Mouse (Mus musculus) forebrain, embryonic 13.5 days (tissue): ENCODE data around the gene Clip2. TPM values are rescaled to one million over a fixed set of nuclear protein-coding genes. Genes with fewer than 3 reads are reported as not detected.

ENCODE experiments used
- ATAC-seq: fragments of 200-750 bp; cut with Nextera tagmentation; 2 replicates; pipeline ENCODE4 v1.8.0; 2017
- H3K27ac ChIP-seq: fragments of 300-500 bp; sonication (generic); 2 replicates; pipeline ENCODE4 v1.5.1; 2015; ENCODE audit warnings: inconsistent platforms, mild to moderate bottlenecking, moderate library complexity
- H3K27me3 ChIP-seq: fragments of 300-500 bp; sonication (generic); 2 replicates; pipeline ENCODE4 v1.6.1; 2015; ENCODE audit warnings: mild to moderate bottlenecking, inconsistent platforms
- H3K36me3 ChIP-seq: fragments of 300-500 bp; sonication (generic); 2 replicates; pipeline ENCODE4 v1.6.1; 2015; ENCODE audit warnings: mild to moderate bottlenecking, inconsistent platforms; ENCODE audit not compliant: poor library complexity, severe bottlenecking
- H3K4me1 ChIP-seq: fragments of 300-500 bp; sonication (generic); 2 replicates; pipeline ENCODE4 v1.6.1; 2015; ENCODE audit warnings: inconsistent platforms
- H3K4me2 ChIP-seq: fragments of 300-500 bp; sonication (generic); 2 replicates; pipeline ENCODE4 v1.6.1; 2015; ENCODE audit warnings: inconsistent platforms, mild to moderate bottlenecking, moderate library complexity
- H3K4me3 ChIP-seq: fragments of 300-500 bp; sonication (generic); 2 replicates; pipeline ENCODE4 v1.5.1; 2015; ENCODE audit warnings: mild to moderate bottlenecking, inconsistent platforms
- H3K9ac ChIP-seq: fragments of 300-500 bp; sonication (generic); 2 replicates; pipeline ENCODE4 v1.6.1; 2015; ENCODE audit warnings: mild to moderate bottlenecking, inconsistent platforms
- H3K9me3 ChIP-seq: fragments of 300-500 bp; sonication (generic); replicated peaks from 2 replicates; pipeline ENCODE4 v1.6.1; 2016; ENCODE audit warnings: inconsistent platforms
- WGBS: fragments of 180-500 bp; shearing (Covaris S2); methylation state at CpG from one replicate; pipeline ENCODE4 v1.1.7; 2015; 5-methylcytosine and 5-hydroxymethylcytosine counted together
- polyA plus RNA-seq: library from polyadenylated mRNA; unstranded; fragments of >200 nt; fragmentation: Nextera tagmentation; extraction: Ambion mirVana; gene quantifications from 2 replicates; pipeline ENCODE4 v1.2.1, GENCODE M21; 2015

Clip2 gene
- polyA plus RNA-seq, 1 experiment from 2014 or later = 9.4 TPM

DNA sequence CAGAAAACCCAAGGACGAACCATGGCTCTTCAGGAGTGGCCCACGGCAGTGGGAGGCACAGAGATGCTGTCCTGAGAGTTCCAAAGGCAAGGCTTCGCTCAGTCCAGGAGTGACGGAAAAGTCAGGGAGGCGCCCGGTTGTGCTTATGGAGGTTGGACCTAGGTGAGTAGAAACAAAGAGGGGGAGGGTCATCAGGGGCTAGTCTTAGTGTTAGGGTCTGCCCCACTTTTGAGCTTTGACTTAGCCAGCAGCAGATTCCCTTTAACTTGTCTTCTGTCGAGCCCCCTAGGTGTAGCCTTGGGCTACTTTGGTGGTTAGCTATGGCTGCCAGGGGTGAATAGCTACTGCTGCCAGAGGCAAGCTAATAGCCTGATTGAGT is 7.8 kb upstream of the Clip2 start, which contains the start of gene Syna:
Gene Syna (minus strand): TSS at position 101 of the 379 bp plus-strand sequence.
- no peak for ATAC-seq
- WGBS = 90% methylated on average over 7 of the region's 7 CpGs

DNA sequence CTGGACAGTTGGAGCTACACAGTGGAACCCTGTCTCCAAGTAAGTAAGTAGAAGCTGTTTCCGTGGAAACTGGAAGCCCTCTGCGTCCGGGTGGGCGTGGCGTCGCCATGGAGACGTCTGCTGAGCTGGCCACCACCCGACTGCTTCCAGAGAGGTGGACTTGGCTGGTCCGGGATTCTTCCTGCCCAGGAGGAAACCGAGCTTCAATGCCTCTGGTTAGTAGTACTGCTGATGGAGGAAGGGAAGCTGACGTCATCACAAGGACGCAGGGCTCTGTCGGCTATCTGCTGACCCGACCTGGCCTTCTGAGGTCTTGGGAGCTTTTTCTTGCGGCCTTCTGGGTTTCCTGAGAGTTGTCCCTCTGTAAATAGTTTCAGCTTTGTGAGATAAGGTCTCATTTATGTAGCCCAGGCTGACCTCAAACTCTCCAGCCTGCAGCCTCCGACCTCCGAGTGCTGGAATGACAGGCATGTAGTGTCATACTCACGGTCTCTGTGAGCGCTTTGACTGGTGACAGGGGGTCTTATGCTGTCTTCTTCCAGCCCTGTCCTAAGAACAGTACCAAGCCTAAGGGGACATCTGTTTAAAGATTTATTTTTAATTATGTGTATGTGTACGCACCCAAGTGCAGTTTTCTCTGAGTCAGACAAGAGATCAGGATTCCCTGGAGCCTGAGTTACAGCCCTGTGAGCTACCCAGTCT is 3.4 kb upstream of the Clip2 start:
- Histone ChIP-seq H3K9me3 (no peaks in the 10 kb centered on the region), H3K4me2 (peak overlapping the region; percentile 52), H3K27ac (no peak overlapping the region; the same call in 1 of the 2 replicates), H3K4me1 (peaks cover 31% of the 10 kb centered on the region), H3K4me3 (no peak overlapping the region; the same call in 1 of the 2 replicates), H3K27me3 (no peaks in the 10 kb centered on the region), H3K9ac (peak overlapping the region; percentile 37; the same call in 1 of the 2 replicates), H3K36me3 (no peaks in the 10 kb centered on the region)
- no peak for ATAC-seq
- WGBS = 18% methylated on average over 20 of the region's 20 CpGs

More for the DNA sequence above, 7.8 kb upstream of the Clip2 start, which contains the start of gene Syna:
- Histone ChIP-seq H3K9me3 (no peaks in the 10 kb centered on the region), H3K36me3 (no peaks in the 10 kb centered on the region), H3K4me1 (peaks cover 12% of the 10 kb centered on the region), H3K27ac (no peak within 1 kb of the TSS), H3K4me3 (no peak within 1 kb of the TSS), H3K9ac (no peak within 1 kb of the TSS), H3K4me2 (no peak within 1 kb of the TSS), H3K27me3 (no peaks in the 10 kb centered on the region)

DNA sequence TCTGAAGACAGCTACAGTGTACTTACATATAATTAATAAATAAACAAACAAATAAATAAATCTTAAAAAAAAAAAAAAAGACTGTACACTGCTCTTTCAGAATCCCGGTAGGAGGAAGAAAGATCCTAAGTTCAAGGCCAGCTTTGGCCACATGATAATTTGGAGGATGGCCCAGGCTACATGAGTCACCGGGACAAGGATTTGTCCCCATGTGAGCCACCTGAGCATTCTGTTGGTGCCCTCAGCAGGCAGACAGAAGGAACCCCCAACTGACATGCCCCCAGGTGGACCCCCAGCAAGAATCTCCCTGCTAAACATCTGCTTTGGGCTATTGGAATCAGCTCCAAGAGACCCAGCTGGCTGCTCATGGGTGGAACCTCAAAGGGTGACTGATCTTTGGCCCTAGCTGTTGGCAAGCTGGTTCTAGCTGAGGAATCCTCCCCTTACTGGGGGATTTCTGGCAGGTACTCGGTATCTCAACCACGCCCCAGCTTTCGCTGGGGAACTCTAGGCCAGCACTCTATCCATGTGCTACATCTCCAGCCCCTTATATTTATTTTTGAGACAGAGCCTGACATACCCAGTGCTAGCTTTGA is 1.8 kb upstream of the Clip2 start:
- Histone ChIP-seq H3K4me3 (no peak overlapping the region), H3K9me3 (no peaks in the 10 kb centered on the region), H3K4me2 (no peak overlapping the region), H3K9ac (no peak overlapping the region), H3K36me3 (no peaks in the 10 kb centered on the region), H3K27me3 (no peaks in the 10 kb centered on the region), H3K27ac (no peak overlapping the region), H3K4me1 (peaks cover 45% of the 10 kb centered on the region)
- no peak for ATAC-seq
- 82% methylated on average over 5 of the region's 5 CpGs for WGBS

DNA sequence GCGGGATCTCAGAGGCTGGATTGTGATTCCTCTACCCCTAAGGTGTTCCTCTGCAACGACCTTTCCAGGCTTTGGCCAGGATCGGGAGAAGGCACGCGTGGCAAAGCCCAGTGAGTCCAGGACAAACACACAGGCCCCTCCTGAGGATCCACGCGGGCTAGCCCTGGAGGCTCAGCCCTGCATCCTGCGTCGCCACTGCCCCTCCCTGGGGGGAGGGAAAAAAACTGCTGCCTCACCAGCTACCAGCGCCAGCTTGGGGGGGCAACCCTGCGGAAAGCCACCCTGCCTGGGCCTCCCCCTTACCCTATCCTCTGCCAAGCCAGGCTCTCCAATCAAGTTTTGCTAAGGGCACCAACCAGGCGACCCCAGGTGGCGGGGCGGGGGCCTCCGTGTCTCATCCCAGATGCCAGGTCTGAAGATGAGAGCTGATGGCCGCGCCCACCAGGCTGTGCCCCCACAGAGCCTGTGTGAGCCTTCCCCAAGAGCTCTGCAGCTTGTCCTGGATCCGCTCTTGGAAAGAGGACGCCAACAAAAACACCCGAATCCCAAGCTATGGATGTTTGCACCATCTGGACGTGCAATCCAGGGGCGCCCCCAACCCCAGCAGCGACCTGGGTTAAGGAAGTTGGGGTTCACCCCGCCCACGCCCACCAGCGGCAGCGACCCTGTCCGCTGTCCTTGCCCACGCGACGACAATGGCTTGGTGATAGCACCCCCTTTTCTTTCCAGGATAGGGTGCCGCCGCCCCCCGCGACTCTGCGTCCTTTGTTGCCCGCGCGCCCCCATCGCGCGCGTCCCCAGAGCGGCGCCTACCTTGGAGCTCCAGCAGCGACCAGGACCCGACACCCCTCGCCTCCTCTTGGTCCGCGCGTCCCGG is 763 bp downstream of the Clip2 start:
- Histone ChIP-seq H3K4me3 (peak overlapping the region; percentile 92), H3K9ac (peak overlapping the region; percentile 94), H3K36me3 (no peaks in the 10 kb centered on the region), H3K27ac (peak overlapping the region; percentile 99), H3K9me3 (no peaks in the 10 kb centered on the region), H3K4me1 (peaks cover 68% of the 10 kb centered on the region), H3K27me3 (no peaks in the 10 kb centered on the region), H3K4me2 (peak overlapping the region; percentile 89)
- peak; percentile 25 for ATAC-seq
- WGBS = under 1% methylated on average over 49 of the region's 52 CpGs

DNA sequence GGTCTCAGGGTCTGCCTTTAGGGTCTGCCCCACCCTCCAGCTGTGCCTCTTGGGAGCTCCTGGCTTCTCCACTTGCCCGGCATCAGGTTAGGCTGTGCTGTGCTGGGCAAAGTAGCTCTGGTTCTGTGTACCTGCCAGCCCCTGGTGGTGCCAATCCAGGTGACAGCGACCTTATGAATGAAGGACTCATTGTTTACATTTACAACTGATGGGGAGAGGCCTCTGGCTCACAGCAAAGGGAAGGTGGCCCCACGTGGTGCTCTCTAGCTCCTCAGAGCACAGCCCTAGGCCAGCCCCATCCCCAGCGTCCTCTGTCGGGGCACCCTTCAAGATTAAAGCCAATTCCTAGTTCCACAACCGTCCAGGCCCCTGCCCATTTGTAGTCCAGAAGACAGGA is 1.4 kb downstream of the Clip2 start:
- H3K9ac ChIP-seq = peak overlapping the region; percentile 94
- WGBS = 13% methylated on average over 6 of the region's 6 CpGs
- ATAC-seq = no peak
- no peaks in the 10 kb centered on the region for H3K9me3 ChIP-seq
- no peaks in the 10 kb centered on the region for H3K36me3 ChIP-seq
- H3K4me2 ChIP-seq = peak overlapping the region; percentile 89
- H3K27me3 ChIP-seq = no peaks in the 10 kb centered on the region
- peak overlapping the region; percentile 99 for H3K27ac ChIP-seq
- H3K4me3 ChIP-seq = peak overlapping the region; percentile 92
- peaks cover 70% of the 10 kb centered on the region for H3K4me1 ChIP-seq

DNA sequence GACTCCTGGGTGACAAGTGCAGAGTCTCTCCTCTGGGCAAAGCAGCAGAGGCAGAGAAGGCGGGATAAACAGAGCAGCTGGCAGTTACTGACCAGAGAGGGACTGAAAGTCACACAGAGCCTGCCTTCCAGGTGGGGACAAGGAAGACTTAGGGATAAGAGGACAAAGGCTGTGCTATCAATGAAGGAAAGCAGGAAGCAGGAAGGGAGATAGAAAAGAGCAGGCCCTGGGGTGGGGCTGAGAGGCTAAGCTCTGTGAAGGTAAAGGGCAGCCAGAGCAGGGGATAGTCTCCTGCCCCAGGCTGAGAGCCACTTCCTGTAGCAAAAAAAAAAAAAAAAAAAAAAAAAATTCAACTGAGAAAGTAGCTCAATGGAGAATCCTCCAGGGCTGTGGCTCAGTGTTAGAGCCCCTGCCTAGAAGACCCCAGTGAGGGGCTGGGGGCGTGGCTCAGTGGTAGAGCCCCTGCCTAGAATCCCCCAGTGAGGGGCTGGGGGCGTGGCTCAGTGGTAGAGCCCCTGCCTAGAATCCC is 2.5 kb downstream of the Clip2 start:
- peaks cover 66% of the 10 kb centered on the region for H3K4me1 ChIP-seq
- H3K9me3 ChIP-seq = no peaks in the 10 kb centered on the region
- peak overlapping the region; percentile 89 for H3K4me2 ChIP-seq
- 90% methylated on average over 3 of the region's 3 CpGs for WGBS
- peak overlapping the region; percentile 92; the same call in 1 of the 2 replicates for H3K4me3 ChIP-seq
- H3K36me3 ChIP-seq = no peaks in the 10 kb centered on the region
- no peaks in the 10 kb centered on the region for H3K27me3 ChIP-seq
- H3K9ac ChIP-seq = no peak overlapping the region
- ATAC-seq = no peak
- H3K27ac ChIP-seq = no peak overlapping the region

DNA sequence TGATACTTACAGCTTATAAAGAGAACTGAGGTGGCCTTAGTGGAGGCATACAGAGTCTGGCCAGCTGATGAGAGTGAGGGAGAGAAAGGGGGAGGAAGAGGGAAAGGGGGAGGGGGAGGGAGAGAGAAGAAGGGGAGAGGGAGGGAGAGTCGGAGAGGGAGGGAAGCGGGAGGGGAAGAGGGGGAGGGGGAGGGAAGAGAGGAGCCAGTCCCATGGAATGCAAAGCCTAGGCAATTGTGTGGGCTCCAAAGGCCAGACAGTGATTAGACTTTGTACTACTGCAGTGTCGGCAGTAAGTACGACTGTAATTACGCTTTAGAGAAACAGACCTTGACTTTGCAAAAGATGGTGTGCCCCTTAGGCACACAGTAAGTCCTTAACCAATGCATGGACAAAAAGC is 3.9 kb downstream of the Clip2 start:
- Histone ChIP-seq H3K27ac (no peak overlapping the region), H3K9ac (no peak overlapping the region), H3K4me3 (no peak overlapping the region), H3K4me1 (peaks cover 72% of the 10 kb centered on the region), H3K4me2 (no peak overlapping the region), H3K9me3 (no peaks in the 10 kb centered on the region), H3K27me3 (no peaks in the 10 kb centered on the region), H3K36me3 (peaks cover 6% of the 10 kb centered on the region)
- 62% methylated on average over 5 of the region's 5 CpGs for WGBS
- no peak for ATAC-seq

DNA sequence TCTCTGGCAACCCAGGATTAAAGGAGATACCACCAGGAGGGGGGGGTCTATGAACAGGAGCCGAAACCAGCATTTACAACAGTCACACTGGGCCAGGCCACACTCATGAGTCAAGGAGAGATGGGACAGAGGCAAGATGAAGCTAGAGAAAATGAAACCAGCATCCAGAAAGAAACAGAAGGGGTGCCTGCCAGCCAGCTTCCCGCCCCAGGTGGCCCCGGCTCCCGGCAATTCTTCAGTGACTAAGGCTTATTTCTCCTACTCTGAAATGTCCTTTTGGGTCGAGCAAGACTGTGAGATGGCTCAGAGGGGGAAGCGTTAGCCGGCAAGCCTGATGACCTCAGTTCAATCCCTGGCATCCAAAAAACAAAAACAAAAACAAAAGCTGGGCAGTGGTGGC is 5.4 kb downstream of the Clip2 start:
- Histone ChIP-seq H3K4me3 (no peak overlapping the region), H3K4me2 (no peak overlapping the region), H3K27me3 (no peaks in the 10 kb centered on the region), H3K9ac (no peak overlapping the region), H3K9me3 (no peaks in the 10 kb centered on the region), H3K36me3 (peaks cover 6% of the 10 kb centered on the region), H3K4me1 (peaks cover 67% of the 10 kb centered on the region), H3K27ac (0 out of 2 replicates have a peak overlapping the region, but pooled peaks have one; percentile 25)
- no peak for ATAC-seq
- 79% methylated on average over 7 of the region's 7 CpGs for WGBS

DNA sequence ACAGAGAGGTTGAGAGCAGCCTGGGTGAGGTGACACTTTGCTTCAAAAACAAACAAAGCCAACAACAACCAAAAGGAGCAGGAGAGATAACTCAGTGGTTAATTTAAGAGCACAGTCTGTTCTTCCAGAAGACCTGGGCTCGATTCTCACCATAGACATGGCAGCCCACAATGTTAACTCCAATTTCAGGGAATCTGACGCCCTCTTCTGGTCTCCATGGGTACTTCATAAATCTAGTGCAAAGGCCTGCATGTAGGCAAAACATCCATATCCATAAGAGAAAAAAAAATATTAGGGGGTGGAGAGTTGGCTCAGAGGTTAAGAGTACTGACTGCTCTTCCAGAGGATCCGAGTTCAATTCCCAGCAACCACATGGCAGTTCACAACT is 7.0 kb downstream of the Clip2 start:
- peaks cover 6% of the 10 kb centered on the region for H3K36me3 ChIP-seq
- no peak for ATAC-seq
- H3K4me2 ChIP-seq = no peak overlapping the region
- H3K9ac ChIP-seq = no peak overlapping the region
- no peak overlapping the region for H3K27ac ChIP-seq
- H3K27me3 ChIP-seq = no peaks in the 10 kb centered on the region
- H3K9me3 ChIP-seq = no peaks in the 10 kb centered on the region
- WGBS = 65% methylated on average over 3 of the region's 3 CpGs
- H3K4me1 ChIP-seq = peaks cover 67% of the 10 kb centered on the region
- no peak overlapping the region for H3K4me3 ChIP-seq

DNA sequence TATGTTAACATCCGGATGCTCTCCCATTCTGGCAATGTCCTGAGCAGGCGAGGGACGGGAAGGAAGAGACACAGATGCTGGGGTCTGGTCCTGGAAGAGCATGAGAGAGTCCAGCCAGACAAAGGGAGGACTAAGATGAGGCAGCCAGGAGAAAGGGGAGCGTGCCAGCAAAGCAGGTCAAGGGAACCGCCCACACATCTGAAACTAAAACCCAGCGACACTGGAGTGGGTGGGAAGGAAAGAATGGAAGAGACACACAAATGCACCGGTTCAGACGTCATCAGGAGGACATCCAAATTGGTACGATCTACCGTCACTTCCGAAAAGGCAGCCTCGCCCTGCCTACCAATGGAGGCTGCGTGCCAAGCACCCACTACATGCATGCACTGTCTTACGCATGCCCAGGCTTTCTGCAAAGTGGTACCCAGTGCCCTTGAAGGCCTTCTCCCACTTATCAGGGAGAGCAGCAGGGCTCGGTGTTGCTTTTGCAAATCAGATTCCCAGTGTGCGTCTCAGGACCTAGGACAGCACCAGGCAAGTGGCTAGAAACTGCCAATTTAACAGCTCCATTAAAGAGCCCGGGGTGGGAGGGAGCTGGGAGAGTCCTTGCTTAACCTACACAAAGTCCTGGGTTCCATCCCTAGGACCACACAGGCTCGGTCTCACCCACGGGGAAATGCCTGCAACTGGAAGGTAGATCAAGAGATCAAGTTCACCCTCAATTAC is 7.6 kb downstream of the Clip2 start:
- WGBS = 72% methylated on average over 19 of the region's 19 CpGs
- no peak overlapping the region for H3K9ac ChIP-seq
- peaks cover 67% of the 10 kb centered on the region for H3K4me1 ChIP-seq
- no peak for ATAC-seq
- no peak overlapping the region for H3K4me2 ChIP-seq
- H3K27me3 ChIP-seq = no peaks in the 10 kb centered on the region
- H3K4me3 ChIP-seq = no peak overlapping the region
- peaks cover 6% of the 10 kb centered on the region for H3K36me3 ChIP-seq
- H3K27ac ChIP-seq = no peak overlapping the region
- no peaks in the 10 kb centered on the region for H3K9me3 ChIP-seq

DNA sequence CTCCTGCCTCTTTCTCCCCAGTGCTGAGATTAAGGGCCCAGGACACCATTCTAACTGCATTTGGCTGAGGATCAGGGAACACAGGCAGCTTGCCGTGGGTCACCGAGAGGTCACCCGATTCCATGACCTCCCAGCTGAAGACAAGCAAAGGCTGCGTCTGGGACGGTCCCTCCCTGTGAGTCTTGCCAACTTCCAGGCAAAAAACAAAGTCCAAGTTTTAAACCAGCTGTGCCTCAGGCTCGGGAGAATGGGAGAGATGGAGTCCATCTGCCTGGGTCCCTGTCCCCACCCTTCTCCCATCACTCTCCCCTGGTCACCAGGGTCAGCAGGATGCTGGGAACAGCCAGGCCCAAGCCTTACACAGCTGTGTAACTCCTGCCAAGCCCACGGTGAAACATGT is 10.6 kb downstream of the Clip2 start:
- Histone ChIP-seq H3K27me3 (no peaks in the 10 kb centered on the region), H3K4me2 (no peak overlapping the region), H3K9me3 (no peaks in the 10 kb centered on the region), H3K36me3 (peaks cover 21% of the 10 kb centered on the region), H3K27ac (no peak overlapping the region), H3K4me1 (peaks cover 41% of the 10 kb centered on the region), H3K9ac (no peak overlapping the region), H3K4me3 (no peak overlapping the region)
- WGBS = 54% methylated on average over 7 of the region's 7 CpGs
- no peak for ATAC-seq
